Comparison of ENCODE assay signal across 9 mouse cellular contexts in genomic region chr6:121122739-121123241, GRCm38 (mm10). TPM values are rescaled to one million over a fixed set of nuclear protein-coding genes. Genes with fewer than 3 reads are reported as not detected.
A peak's percentile ranks its signal among the peaks of the same experiment; 100 is the strongest.
DNase-seq lines count a peak whose midpoint lies in the region; ATAC-seq and TF ChIP-seq lines count a peak whose summit lies in the region.
"Had no signal": no experiment of that assay in that cellular context is flagged by ENCODE, and none has a peak within 500 bp of the region (broad histone marks: within the 10 kb centered on the region; RNA-seq: fewer than 3 reads in every experiment).

No protein-coding gene starts in this region.

- no peak for DNase-seq in Patski (ENCODE audit: low read depth, low spot score)
- DNase-seq in adrenal gland, postnatal 14 days: peak; percentile 88
- peak; percentile 99 for DNase-seq in gonadal fat pad, adult 2 months (ENCODE audit: low read depth)
- DNase-seq in lung, postnatal 14 days: peak; percentile 33
- no peak for DNase-seq in embryo, embryonic 10.5 days (ENCODE audit: low spot score)
- no peak for DNase-seq in layer of hippocampus, postnatal 14 days (ENCODE audit: low spot score in 2 of 2)
- no peak for DNase-seq in B cell, adult 2 months
- DNase-seq: right cerebral cortex, postnatal 25 days had no signal

- no peaks in the 10 kb centered on the region for H3K27me3 ChIP-seq in Patski

- in situ Hi-C loops in Patski (cut with MboI; ENCODE audit: low pct_unique_long_range_greater_than_20kb): loop anchor here (25.0 kb wide), 1 partner anchor 110 kb away; no protein-coding TSS in a partner anchor

- ATAC-seq in Patski: peak; percentile 51
- ATAC-seq: intestine, postnatal 0 days had no signal

- TF ChIP-seq CTCF in Patski (IDR thresholded peaks at IDR 0.05): no peak

- POLR2A ChIA-PET in Patski (lab: Charles Lee): no interaction called here

- CTCF ChIA-PET in Patski (lab: Charles Lee): no interaction called here

RNA-seq across cellular contexts. Expression of gene Mical3, which starts 8.0 kb away (rescaled TPM):
- 47.3 TPM for polyA plus RNA-seq in Patski (2021)
- 56.9 and 59.6 TPM in 2 replicates for total RNA-seq in adrenal gland, postnatal 14 days (2021)
- polyA plus RNA-seq in gonadal fat pad, adult 2 months (2012; rRNA removed): 41.7 and 42.2 TPM in 2 replicates
- 10 to 100 TPM; 95.3 to 96.0 TPM for total RNA-seq in layer of hippocampus, postnatal 14 days (2021)

Comparison
In these comparisons a context has a peak if more than half of its experiments do, and no peak if none do; other contexts are left out.
1. DNase-seq: peak in adrenal gland, postnatal 14 days (single experiment), gonadal fat pad, adult 2 months (single experiment) and lung, postnatal 14 days (single experiment); none in Patski (single experiment), embryo, embryonic 10.5 days (single experiment), layer of hippocampus, postnatal 14 days (0 of 2) and B cell, adult 2 months (0 of 2).